Mouse (Mus musculus): ENCODE measurements around the gene Pus7l.

DNA sequence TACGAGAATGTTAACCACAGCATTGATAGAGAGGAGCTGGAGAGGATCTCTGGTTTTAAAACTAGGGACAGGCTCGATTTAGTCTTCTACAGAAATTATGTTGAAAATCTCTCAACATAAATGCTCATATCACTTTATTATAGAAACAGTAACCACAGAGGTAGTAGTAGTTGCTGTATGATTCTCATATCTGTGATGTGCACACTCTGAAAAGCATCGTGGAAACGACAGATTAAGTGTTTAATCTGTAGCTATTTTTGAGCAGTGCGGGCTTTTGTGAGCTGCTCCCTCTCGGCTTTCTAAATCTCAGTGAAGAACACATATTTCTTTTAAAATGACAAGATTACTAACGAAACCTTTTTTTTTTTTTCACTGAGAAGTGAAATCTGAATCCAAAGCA is 7.8 kb downstream of the Pus7l start:
- TF ChIP-seq POLR2A (IDR thresholded peaks at IDR 0.05; ENCODE audit: control insufficient read depth, extremely low read depth, insufficient read depth, low read length, poor library complexity): no peak
- no peak for TF ChIP-seq CTCF (IDR thresholded peaks at IDR 0.05; ENCODE audit: borderline replicate concordance, control insufficient read depth, extremely low read depth, insufficient read depth, low read length, poor library complexity)
